Mouse (Mus musculus): ENCODE data around the gene Cdh1.
"Not testable (repeated sequence)": the region's sequence is repeated elsewhere in the genome, so short reads cannot be mapped to it uniquely, and the experiment has no call there.

The Cdh1 gene

DNA sequence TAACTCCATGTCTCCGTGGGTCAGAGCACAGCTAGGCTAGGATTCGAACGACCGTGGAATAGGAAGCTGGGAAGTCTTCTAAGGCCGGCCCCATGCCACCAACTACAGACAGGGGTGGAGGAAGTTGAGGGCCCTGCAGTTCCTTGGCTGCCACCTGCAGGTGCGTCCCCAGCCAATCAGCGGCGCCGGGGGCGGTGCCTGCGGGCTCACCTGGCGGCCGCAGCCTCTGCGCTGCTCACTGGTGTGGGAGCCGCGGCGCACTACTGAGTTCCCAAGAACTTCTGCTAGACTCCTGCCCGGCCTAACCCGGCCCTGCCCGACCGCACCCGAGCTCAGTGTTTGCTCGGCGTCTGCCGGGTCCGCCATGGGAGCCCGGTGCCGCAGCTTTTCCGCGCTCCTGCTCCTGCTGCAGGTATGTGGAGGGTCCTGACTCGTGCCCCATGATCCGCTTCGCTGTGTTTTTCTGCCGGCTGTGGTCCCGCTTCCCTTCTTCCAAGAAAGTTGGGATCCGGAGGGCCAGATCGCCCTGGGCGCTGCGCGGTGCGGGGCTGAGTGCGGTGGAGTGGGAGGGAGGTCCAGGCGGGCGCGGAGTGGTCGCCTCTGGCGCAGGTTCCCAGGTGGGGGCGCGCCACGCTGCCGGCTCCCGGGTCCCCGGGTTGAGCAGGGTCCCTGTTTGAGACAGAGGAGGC is at the start of gene Cdh1:
TSS of gene Cdh1 (plus strand) at position 221 of the 689 bp plus-strand sequence.
- DNase-seq (ENCODE audit: low read depth, low spot score): peak; percentile 92

DNA sequence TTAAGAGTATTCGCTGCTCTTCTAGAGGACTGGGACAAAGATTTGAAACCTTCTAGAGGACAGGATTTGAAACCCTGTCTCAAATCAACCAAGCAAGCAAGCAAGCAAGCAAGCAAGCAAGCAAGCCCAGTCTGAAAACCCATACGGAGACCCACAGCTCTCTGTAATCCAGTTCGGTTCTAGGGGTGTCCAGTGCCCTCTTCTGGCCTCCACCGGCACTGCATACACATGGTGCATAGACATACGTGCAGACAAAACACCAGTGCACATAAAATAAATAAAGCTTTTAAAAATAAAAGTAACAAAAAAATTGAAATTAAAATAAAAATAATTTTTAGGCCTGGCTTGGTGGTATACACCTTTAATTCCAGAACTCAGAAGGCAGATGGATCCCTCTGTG is 49.1 kb upstream of the Cdh1 start:
- DNase-seq (ENCODE audit: low read depth, low spot score): peak; percentile 82

DNA sequence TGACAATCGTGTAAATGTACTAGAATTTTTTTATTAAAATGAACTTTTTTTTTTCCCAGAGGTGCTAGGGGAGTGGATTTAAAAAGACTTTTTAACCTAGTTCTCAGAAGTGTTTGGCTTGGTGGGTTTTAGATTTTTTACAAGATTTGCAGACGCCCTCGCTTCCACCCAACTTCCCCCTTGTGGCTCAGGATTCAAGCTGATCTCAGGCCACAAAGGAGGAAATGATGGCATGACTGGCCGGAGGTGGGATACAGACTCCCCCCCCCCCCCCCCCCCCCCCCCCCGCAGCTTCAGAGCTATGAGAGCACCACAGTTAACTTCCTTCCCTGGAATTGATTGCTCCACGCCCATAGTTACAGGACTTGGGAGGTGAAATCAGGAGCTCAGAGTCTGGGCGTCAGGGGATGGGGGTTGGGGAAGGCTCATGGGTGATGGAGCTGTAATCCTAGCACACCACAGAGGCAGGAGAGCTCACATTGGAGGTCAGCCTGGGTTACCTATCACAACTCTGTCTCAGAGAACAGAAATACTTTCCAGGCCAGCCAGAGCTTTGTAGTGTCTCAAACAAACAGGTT is 47.0 kb upstream of the Cdh1 start:
- peak; percentile 60 for DNase-seq (ENCODE audit: low read depth, low spot score)

GRCm38 (mm10) chr8:106559844-106560243 is 43.3 kb upstream of the Cdh1 start:
- DNase-seq (ENCODE audit: low read depth, low spot score): no peak

DNA sequence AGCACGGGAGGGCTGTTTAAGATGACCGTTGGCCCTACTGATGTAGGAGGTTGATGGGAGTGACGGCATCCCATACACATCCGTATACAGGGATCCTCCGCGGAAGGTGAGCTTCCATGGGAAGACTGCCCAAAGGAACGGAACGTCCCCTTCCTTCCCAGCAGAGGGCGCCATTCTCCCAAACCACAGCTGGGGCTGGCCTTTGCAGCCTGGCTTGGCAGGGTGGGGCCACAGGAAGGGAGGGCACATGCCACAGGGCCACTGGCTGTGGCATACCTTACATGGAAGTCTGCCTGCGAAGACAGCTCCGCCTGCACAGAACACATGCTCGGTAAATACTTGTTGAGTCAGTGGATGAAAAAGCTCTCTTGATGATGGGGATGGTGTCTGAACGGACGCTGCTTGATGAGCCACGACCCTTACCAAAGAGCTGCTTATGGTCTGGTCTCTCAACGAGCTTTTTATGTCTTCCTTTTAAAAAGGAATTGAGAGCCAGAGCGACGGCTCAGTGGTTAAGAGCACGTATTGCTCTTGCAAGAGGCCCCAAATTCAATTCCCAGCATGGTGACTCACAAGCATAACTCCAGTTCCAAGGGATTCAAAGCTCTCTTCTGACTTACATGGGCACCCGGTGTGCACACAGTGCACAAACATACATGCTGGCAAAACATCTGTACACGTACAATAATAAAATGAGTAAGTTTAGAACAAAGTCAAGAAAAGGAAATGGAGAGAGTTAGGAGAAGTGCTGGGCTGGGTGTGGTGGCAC is 41.9 kb upstream of the Cdh1 start:
- peak; percentile 94 for DNase-seq (ENCODE audit: low read depth, low spot score)

GRCm38 (mm10) chr8:106563691-106564182 is 39.4 kb upstream of the Cdh1 start:
- no peak for DNase-seq (ENCODE audit: low read depth, low spot score)

DNA sequence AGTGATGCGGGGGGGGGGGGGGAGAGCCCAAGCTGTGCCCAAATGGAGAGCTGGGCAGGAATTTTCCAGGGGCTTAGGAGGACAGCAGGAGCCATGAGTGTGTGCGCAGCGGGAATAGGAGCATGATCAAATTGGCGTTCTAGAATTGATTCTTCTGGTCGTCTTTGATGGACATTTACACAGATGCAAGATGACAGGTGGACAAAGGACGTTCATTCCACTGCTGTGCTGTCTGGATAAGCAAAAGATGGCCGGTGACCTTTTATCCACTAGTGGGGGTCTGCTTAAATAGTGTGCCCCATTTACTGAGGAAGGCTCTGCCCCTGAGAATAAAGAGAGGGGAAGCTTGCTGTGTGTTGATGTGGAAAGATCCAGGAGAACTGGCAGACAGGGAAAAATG is 34.1 kb upstream of the Cdh1 start:
- no peak for DNase-seq (ENCODE audit: low read depth, low spot score)

DNA sequence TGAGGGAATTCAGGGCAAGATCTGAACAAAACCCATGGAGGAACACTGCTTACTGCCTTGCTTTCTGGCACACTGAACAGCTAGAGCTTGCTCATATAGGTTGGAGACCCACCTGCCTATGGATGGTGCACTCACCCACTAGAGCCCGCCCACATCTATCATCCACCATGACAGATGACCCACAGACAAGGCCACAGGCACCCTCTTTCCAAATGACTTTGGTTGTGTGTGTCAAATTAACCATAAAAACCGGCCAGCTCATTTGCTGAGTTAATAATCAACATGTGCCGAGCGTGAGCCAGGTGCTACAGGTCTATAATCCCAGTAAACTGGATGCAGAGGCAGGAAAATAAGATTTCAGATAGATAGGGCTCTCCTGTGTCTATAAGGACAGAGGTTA is 32.8 kb upstream of the Cdh1 start:
- no peak for DNase-seq (ENCODE audit: low read depth, low spot score)

- no peak for DNase-seq (ENCODE audit: low read depth, low spot score)
These were observed 31.5 kb upstream of the Cdh1 start for GRCm38 (mm10) chr8:106571551-106572172.

DNA sequence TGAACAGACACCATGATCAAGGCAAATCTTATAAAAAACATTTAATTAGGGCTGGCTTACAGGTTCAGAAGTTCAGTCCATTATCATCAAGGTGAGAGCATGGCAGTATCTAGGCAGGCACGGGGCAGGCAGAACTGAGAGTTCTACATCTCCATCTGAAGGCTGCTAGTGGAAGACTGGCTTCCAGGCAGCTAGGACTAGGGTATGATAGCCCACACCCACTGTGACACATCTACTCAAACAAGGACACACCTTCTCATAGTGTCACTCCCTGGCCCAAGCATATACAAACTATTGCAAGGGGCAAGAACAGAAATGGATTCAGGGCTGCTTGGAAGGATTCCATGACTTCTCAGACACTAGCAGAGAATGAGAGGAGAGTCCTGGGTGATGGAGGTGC is 31.0 kb upstream of the Cdh1 start:
- DNase-seq (ENCODE audit: low read depth, low spot score): not testable (repeated sequence)

DNA sequence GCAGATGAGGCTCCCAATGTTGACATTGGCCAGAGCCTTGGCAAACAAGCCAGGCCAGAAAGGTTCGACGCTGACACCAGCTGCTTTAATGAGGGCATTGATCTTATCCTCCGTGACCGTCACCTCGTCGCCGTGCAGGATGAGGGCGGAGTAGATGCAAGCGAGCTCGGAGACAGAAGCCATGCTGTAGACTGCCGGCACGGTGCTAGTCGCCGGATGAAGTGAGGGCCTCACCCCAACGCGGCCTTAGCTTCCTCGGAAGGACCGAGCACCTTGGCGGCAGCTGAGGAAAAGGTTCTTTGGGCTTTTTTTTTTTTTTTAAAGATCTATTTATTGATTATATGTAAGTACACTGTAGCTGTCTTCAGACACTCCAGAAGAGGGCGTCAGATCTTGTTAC is 30.0 kb upstream of the Cdh1 start, which contains the start of gene Gm10073:
TSS of gene Gm10073 (minus strand) at position 294 of the 400 bp plus-strand sequence.
- not testable (repeated sequence) for DNase-seq (ENCODE audit: low read depth, low spot score)

GRCm38 (mm10) chr8:106574283-106574682 is 28.9 kb upstream of the Cdh1 start:
- no peak for DNase-seq (ENCODE audit: low read depth, low spot score)

DNA sequence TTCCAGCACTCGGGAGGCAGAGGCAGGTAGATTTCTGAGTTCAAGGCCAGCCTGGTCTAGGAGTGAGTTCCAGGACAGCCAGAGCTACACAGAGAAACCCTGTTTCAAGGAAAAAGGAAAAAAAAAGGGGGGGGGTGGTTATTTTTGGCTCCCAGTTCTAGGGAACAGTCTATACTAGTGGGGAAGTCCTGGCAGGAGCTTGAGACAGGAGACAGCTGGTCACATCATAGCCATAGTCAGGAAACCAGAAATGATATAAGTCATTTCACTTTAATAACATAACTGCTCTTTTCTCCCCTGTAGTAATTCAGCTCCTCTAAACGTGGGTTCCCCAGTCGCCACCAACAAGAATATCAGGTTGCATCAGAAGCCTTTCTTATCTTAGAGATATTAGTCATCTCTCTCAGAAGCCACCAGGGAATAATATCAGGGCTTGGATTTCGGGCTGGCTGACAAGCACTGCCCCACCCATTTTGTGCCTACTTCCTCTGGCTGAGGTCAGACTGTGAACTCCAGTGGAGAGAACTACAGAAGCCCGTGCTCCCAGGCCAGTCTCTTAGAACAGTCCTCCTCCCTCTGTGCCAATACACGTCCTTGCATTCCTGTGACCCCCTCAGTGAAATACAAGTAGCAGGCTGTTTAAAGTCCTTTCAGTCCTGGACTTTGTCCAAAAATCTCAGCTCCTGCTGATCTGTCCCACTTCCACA is 26.1 kb upstream of the Cdh1 start:
- DNase-seq (ENCODE audit: low read depth, low spot score): no peak

DNA sequence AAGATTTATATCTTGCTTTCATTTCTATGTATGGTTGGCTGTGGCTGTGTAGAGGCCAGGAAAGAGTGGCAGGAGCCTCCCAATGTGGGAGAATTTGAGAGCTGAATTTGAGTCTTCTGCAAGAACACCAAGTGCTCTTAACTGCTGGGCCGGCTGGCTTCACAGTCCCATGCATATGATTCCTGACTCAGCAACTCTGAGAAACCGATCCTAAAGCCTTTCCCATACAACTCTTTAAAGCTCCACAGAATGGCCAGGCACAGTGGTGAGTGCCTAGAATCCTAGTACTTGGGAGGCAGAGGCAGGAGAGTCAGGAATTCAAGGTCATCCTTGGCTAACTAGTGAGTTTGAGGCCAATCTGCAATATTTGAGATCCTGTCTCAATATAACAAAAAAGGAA is 23.6 kb upstream of the Cdh1 start:
- no peak for DNase-seq (ENCODE audit: low read depth, low spot score)

GRCm38 (mm10) chr8:106581344-106582088 is 21.6 kb upstream of the Cdh1 start:
- no peak for DNase-seq (ENCODE audit: low read depth, low spot score)

- DNase-seq (ENCODE audit: low read depth, low spot score): no peak
These were observed 18.0 kb upstream of the Cdh1 start for GRCm38 (mm10) chr8:106584942-106585670.

- no peak for DNase-seq (ENCODE audit: low read depth, low spot score)
These were observed 17.5 kb upstream of the Cdh1 start for GRCm38 (mm10) chr8:106585671-106586037.

DNA sequence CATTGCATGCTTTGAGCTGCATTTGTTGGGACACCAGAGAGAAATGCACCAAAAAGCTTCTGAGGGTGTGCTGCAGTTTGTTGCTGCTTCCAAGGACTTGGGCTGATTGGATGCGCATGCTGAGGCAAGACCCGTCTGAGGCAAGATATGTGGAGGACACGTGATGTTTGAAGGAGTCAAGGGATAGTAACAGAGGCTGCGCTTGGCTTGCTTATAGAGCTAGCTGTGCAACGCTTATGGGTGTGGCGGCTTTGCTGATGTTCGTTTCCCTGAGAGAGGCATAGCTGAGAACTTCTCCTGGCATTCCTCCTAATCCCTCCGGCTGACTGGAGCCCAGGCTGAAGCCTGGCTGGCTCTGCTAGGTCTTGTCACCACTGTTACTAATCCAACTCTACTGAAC is 16.3 kb upstream of the Cdh1 start:
- peak; percentile 82 for DNase-seq (ENCODE audit: low read depth, low spot score)

DNA sequence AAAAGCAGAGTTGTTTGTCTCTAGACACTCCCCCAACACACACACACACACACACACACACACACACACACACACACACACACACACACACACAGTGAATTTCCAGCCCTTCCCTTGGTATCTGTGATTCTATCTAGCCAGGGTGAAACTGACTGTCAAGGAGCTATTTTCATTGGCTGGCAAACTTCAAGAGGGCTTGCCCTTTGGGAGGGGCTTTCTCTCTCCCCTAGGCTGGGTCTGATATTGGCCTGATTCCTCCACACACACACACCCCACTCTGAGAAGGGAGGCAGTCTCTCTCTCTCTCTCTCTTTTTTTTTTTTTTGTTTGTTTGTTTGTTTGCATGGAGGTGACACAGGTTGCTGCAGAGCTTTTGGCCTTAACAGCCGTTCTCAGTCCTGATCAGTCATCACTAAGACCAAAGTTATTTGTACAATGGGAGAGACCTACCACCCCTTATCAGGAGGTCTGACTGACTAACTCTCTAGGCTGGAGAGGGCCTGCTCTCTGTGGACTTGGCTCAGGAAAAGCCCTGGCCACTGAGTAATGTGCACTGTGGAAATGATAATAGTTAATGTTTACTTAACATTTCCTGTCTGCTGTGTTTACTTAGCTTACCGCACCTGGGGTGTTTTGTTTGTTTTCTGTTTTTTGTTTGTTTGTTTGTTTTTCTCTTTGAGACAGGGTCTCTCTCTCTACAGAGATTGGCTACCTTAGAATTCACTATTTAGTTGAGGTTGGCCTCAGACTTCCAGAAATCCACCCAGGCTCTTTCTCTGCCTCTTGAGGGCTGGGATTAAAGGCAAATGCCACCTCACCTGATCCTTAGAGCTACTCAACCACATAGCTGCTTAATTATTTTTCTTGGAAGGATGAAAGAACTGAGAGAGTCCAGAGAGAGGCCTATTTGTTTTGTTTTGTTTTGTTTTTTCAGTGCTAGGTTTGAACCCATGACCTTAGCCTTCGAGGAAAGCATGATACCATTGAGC is 14.4 kb upstream of the Cdh1 start:
- DNase-seq (ENCODE audit: low read depth, low spot score): no peak
